Mouse (Mus musculus) hindbrain, embryonic 16.5 days (tissue): Measurements from ENCODE around the gene Rln3. TPM values are rescaled to one million over a fixed set of nuclear protein-coding genes. Genes with fewer than 3 reads are reported as not detected.
A peak's percentile ranks its signal among the peaks of the same experiment; 100 is the strongest.

Experiments used
- ATAC-seq: fragments of 200-750 bp; cut with Nextera tagmentation; 2 replicates; pipeline ENCODE4 v1.8.0; 2017; ENCODE audit warnings: moderate TSS enrichment, moderate library complexity
- H3K27ac ChIP-seq: fragments of 300-500 bp; sonication (generic); 2 replicates; pipeline ENCODE4 v1.5.1; 2014; ENCODE audit warnings: low read depth, mild to moderate bottlenecking, control low read depth, low read length, moderate library complexity
- H3K27me3 ChIP-seq: fragments of 300-500 bp; sonication (generic); replicated peaks from 2 replicates; pipeline ENCODE4 v1.6.1; 2014; ENCODE audit warnings: low read length; ENCODE audit not compliant: control insufficient read depth, insufficient read depth
- H3K36me3 ChIP-seq: fragments of 300-500 bp; sonication (generic); 2 replicates; pipeline ENCODE4 v1.6.1; 2014; ENCODE audit warnings: mild to moderate bottlenecking, low read length, moderate library complexity, mixed read lengths; ENCODE audit not compliant: control insufficient read depth, insufficient read depth
- H3K4me1 ChIP-seq: fragments of 300-500 bp; sonication (generic); 2 replicates; pipeline ENCODE4 v1.6.1; 2014; ENCODE audit warnings: low read depth, low read length; ENCODE audit not compliant: control insufficient read depth, insufficient read depth
- H3K4me2 ChIP-seq: fragments of 300-500 bp; sonication (generic); 2 replicates; pipeline ENCODE4 v1.6.1; 2014; ENCODE audit warnings: mild to moderate bottlenecking, low read length, control low read depth, moderate library complexity
- H3K4me3 ChIP-seq: fragments of 300-500 bp; sonication (generic); 2 replicates; pipeline ENCODE4 v1.5.1; 2014; ENCODE audit warnings: mild to moderate bottlenecking, low read length, control low read depth, moderate library complexity
- H3K9ac ChIP-seq: fragments of 300-500 bp; sonication (generic); 2 replicates; pipeline ENCODE4 v1.6.1; 2014; ENCODE audit warnings: low read depth, mild to moderate bottlenecking, control low read depth, low read length, moderate library complexity
- H3K9me3 ChIP-seq: fragments of 300-500 bp; sonication (generic); 2 replicates; pipeline ENCODE4 v1.6.1; 2014; ENCODE audit warnings: mild to moderate bottlenecking, low read length, moderate library complexity; ENCODE audit not compliant: control insufficient read depth
- WGBS: fragments of 180-500 bp; shearing (Covaris S2); extraction: QIAGEN DNeasy Blood & Tissue Kit; methylation state at CpG from one replicate; pipeline ENCODE4 v1.1.7; 2014; 5-methylcytosine and 5-hydroxymethylcytosine counted together
- polyA plus RNA-seq: library from polyadenylated mRNA; unstranded; fragments of >200 nt; fragmentation: Nextera tagmentation; extraction: Ambion mirVana; gene quantifications from 2 replicates; pipeline ENCODE4 v1.2.1, GENCODE M21; 2015

The Rln3 gene
- polyA plus RNA-seq, 1 experiment from 2014 or later, result 1.8 TPM

DNA sequence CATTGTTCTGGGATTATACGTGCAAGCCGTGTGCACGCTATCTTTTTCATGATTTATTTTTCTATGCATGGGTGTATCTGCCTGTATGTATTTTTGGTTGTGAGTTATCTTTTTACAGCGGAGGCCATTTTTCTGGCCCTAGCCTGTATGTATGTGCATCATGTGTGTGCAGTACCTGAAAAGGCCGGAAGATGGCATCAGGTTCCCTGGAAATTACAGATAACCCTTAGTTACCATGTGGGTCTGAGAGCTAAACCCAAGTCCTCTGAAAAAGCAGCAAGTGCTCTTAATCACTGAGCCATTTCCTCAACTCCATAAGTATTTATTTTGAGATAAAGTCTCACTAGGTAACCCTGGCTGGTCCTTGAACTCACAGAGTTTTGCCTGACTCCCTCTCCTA is 8.4 kb upstream of the Rln3 start:
- H3K9ac ChIP-seq, result no peak overlapping the region
- no peak overlapping the region for H3K4me2 ChIP-seq
- H3K9me3 ChIP-seq, result no peaks in the 10 kb centered on the region
- no peak overlapping the region for H3K4me3 ChIP-seq
- H3K27ac ChIP-seq, result no peak overlapping the region
- no peak for ATAC-seq
- H3K36me3 ChIP-seq, result no peaks in the 10 kb centered on the region
- 93% methylated on average over 5 of the region's 5 CpGs for WGBS
- H3K4me1 ChIP-seq, result no peaks in the 10 kb centered on the region
- no peaks in the 10 kb centered on the region; the same call in 1 of the 2 replicates for H3K27me3 ChIP-seq

DNA sequence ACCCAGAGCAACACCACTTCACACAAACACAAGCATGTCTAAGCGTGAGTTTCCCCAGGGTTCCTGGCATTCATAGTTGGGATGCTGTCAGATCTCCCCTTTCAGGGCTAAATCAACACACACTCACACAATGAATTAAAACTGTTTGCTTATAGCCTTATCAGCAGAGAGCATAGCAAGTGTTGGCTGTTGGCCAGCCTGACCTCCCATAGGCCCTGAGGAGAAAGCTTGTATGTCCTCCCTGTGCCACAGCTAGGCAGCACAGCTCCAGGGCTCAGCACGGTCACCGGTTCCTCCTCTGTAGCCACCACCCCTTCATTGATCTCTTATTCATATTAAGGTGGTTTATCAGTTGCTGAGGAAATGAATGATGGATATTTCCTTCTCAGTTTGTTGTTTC is 7.9 kb upstream of the Rln3 start:
- WGBS, result 76% methylated on average over 3 of the region's 3 CpGs
- no peak overlapping the region for H3K4me3 ChIP-seq
- no peaks in the 10 kb centered on the region for H3K36me3 ChIP-seq
- ATAC-seq, result no peak
- H3K27ac ChIP-seq, result no peak overlapping the region
- H3K27me3 ChIP-seq, result no peaks in the 10 kb centered on the region; the same call in 1 of the 2 replicates
- H3K9ac ChIP-seq, result no peak overlapping the region
- no peaks in the 10 kb centered on the region for H3K9me3 ChIP-seq
- no peak overlapping the region for H3K4me2 ChIP-seq
- no peaks in the 10 kb centered on the region for H3K4me1 ChIP-seq

DNA sequence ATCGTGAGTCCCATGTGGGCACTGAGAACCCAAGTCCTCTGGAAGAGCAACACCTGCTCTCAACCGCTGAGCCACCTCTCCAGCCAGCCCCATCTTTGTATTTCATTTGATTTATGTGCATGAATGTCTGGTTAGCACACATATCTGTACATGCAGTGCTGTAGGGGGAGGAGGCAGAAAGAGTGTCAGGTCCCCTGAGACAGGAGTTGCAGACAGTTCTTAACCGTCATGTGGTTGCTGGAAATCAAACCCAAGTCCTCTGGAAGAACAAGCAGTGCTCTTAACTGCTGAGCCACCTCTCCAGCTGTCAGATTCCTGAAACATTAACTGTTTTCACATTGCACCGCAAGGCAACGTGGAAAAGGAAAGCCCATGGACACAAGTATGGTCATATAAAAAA is 3.4 kb upstream of the Rln3 start:
- Histone ChIP-seq H3K4me1 (0 out of 2 replicates have a peak, but pooled peaks cover 2% of the 10 kb centered on the region), H3K4me3 (no peak overlapping the region), H3K36me3 (no peaks in the 10 kb centered on the region), H3K4me2 (no peak overlapping the region), H3K9me3 (no peaks in the 10 kb centered on the region), H3K9ac (no peak overlapping the region), H3K27me3 (peaks cover 21% of the 10 kb centered on the region), H3K27ac (no peak overlapping the region)
- no peak for ATAC-seq
- WGBS, result 78% methylated on average over 5 of the region's 5 CpGs

DNA sequence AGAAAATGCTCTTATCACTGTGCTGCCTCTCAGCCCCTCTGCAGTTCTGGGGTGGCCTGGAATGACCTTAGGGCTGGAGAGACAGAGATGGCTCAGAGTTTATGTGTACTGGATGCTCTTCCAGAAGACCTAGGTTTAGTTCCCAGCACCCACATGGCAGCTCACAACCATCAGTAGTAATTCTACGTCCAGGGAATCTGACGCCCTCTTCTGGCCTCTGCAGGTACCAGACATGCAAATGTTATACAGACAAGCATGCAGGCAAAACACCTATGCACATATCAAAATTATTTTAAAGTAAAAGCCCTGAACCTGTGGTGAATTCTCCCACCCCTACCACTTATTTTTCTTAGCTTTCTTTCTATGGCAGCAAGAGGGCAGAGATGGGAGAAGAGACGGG is 1.7 kb upstream of the Rln3 start:
- WGBS, result 89% methylated on average over 3 of the region's 3 CpGs
- peaks cover 36% of the 10 kb centered on the region for H3K27me3 ChIP-seq
- ATAC-seq, result no peak
- H3K9me3 ChIP-seq, result no peaks in the 10 kb centered on the region
- no peak overlapping the region for H3K4me2 ChIP-seq
- no peak overlapping the region for H3K9ac ChIP-seq
- peaks cover 12% of the 10 kb centered on the region for H3K4me1 ChIP-seq
- no peak overlapping the region for H3K4me3 ChIP-seq
- H3K27ac ChIP-seq, result no peak overlapping the region
- no peaks in the 10 kb centered on the region for H3K36me3 ChIP-seq

DNA sequence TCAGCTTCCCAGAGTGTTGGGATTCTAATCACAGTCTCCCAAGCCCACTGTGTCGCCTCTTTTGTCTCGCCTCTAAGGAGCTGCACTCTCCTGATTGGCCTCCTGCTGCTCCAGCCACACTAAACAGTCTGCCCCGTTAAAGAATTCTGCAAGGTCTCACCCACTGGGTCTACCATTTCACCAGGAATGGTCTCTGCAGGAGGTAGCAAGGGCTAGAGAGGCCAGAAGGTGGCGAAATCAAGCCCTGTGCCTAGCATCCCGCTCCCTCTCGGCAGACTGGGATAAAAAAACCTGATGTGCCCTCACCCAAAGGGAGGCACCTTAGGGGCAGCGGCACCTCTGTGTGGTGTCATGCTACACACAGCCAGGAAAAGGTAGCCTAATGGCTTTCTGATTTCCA is 697 bp downstream of the Rln3 start:
- no peak overlapping the region for H3K27ac ChIP-seq
- 5% methylated on average over 7 of the region's 7 CpGs for WGBS
- peaks cover 12% of the 10 kb centered on the region for H3K4me1 ChIP-seq
- H3K4me2 ChIP-seq, result no peak overlapping the region
- H3K9ac ChIP-seq, result no peak overlapping the region
- H3K9me3 ChIP-seq, result no peaks in the 10 kb centered on the region
- peaks cover 45% of the 10 kb centered on the region for H3K27me3 ChIP-seq
- ATAC-seq, result no peak
- H3K36me3 ChIP-seq, result no peaks in the 10 kb centered on the region
- no peak overlapping the region for H3K4me3 ChIP-seq

DNA sequence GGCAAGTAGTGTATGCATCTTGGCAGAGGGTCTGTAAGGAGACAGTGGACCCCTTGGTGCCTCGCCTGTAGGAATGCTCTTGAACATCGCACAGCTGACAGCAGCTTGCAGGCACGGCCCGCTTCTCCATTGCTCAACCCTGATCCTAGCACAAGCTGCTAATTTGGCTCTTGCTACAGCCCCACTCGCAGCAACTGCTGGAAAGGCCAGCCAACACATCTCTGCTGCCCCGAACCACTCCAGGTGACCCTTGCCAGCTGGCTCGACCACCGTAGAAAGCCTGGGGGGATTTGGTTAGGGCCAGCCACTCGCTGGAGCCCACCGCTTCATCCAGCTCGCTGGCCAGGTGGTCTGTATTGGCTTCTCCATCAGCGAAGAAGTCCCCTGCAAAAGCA is 1.9 kb downstream of the Rln3 start:
- 22% methylated on average over 12 of the region's 12 CpGs for WGBS
- peak overlapping the region; percentile 72 for H3K4me2 ChIP-seq

DNA sequence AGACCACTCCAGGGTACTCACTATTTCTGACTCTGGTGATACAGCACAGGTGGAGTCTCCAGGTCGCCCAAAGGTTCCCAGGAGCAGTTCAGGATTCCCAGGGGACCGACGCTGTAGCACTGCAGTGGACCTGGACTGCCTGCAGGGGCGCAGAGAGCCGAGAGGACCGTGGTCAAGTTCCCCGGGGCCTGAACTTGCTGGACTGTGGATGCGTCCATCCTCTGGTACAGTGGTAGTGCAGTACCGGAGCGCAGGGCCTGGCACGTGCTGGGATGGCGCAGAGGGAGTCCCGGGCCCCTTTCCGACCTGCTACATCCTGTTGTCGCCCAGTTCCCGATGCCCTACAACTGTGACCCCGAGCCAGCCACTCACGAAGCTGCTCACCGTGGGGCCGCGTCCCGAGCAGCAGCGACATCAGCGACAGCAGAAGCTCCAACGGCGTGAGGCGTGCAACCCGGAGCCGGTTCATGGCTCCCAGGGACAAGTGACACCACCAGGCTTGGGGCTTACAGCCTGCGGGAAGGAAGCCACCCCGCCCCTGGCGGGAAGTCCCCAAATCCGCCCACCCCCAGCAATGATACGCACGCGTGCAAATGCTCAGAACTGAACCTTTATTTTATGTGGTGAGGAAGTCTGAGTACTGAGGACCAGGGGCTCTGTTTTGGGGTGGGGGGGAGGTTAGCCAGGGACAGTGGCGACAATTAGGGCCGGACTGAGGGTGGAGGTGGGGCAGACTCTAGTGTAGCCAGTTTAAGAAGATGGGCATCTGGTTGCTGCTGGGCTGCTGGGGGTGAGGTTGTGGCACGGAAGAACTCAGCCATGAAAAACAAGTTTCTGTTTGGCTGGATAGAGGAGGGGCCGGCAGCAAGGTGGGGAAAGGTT is 2.5 kb downstream of the Rln3 start, which contains the start of gene Il27ra:
Il27ra (minus strand) TSS at position 524 of the 882 bp plus-strand sequence.
- Histone ChIP-seq H3K9me3 (no peaks in the 10 kb centered on the region), H3K4me2 (peak within 1 kb of the TSS; percentile 72), H3K4me1 (peaks cover 12% of the 10 kb centered on the region), H3K27ac (no peak within 1 kb of the TSS), H3K27me3 (peaks cover 45% of the 10 kb centered on the region), H3K9ac (peak within 1 kb of the TSS; percentile 43), H3K4me3 (peak within 1 kb of the TSS; percentile 36), H3K36me3 (no peaks in the 10 kb centered on the region)
- ATAC-seq, result peak; percentile 63
- 3% methylated on average over 40 of the region's 40 CpGs for WGBS

More for the DNA sequence above, 1.9 kb downstream of the Rln3 start:
- Histone ChIP-seq H3K27me3 (peaks cover 45% of the 10 kb centered on the region), H3K9me3 (no peaks in the 10 kb centered on the region), H3K9ac (no peak overlapping the region), H3K4me1 (peaks cover 12% of the 10 kb centered on the region), H3K36me3 (no peaks in the 10 kb centered on the region), H3K4me3 (peak overlapping the region; percentile 36; the same call in 1 of the 2 replicates), H3K27ac (no peak overlapping the region)
- ATAC-seq, result peak; percentile 55; the same call in 1 of the 2 replicates

DNA sequence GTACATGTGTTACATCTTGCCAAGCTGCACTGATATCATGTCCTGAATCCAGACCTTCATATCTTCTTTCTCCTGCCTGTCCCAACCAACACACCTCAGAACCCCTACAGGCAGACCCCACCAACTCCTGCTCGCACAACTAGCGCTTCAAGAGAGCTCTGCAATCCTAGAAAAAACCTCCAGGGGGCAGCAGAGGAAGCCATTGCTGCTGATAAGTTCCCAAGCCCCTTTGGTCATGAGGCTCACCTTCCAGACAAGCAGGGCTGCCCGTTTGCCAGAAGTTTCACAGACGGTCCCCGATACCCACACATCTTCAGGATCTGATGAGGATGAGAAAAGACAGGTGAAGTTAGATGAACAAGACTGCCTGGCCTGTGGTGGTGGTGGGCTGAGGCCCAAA is 5.8 kb downstream of the Rln3 start:
- Histone ChIP-seq H3K27me3 (peaks cover 33% of the 10 kb centered on the region), H3K9ac (no peak overlapping the region), H3K4me2 (no peak overlapping the region), H3K27ac (no peak overlapping the region), H3K9me3 (no peaks in the 10 kb centered on the region), H3K4me3 (no peak overlapping the region), H3K36me3 (no peaks in the 10 kb centered on the region), H3K4me1 (peaks cover 10% of the 10 kb centered on the region)
- ATAC-seq, result peak; percentile 28; the same call in 1 of the 2 replicates
- 11% methylated on average over 5 of the region's 5 CpGs for WGBS

DNA sequence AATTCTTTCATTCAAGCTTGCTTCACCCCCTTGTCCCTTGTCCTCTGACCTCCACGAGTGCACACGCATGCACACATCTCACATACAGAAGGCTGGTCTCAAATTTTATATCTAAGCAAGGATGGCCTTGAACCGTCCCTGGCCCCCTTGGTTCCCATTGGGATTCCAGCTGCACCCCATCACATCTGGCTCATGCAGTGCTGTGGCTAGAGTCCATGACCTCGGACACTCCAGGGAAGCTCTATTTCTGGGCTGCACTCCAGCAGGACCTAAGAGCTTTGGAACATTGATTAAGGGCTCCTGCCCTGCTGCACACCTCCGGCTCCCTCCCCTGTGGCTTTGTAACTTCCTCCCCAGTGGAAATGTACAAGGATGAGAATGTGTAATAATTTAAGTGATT is 6.8 kb downstream of the Rln3 start:
- Histone ChIP-seq H3K36me3 (no peaks in the 10 kb centered on the region), H3K9me3 (no peaks in the 10 kb centered on the region), H3K9ac (no peak overlapping the region), H3K4me1 (peaks cover 10% of the 10 kb centered on the region), H3K4me2 (no peak overlapping the region), H3K27ac (no peak overlapping the region), H3K27me3 (peaks cover 22% of the 10 kb centered on the region), H3K4me3 (no peak overlapping the region)
- ATAC-seq, result no peak
- 72% methylated on average over 5 of the region's 5 CpGs for WGBS
